Mouse (Mus musculus): ENCODE results near the gene Ring1.
A peak's percentile ranks its signal among the peaks of the same experiment; 100 is the strongest.

Gene Ring1

GRCm38 (mm10) chr17:34024317-34024821 lies at the start of gene Ring1:
Gene Ring1 (minus strand): TSS chr17:34024680.
- peak; percentile 81 to 92 for DNase-seq

GRCm38 (mm10) chr17:34072091-34072490 lies 47.6 kb upstream of the Ring1 start:
- no peak for DNase-seq

GRCm38 (mm10) chr17:34068864-34069263 lies 44.4 kb upstream of the Ring1 start:
- no peak for DNase-seq

GRCm38 (mm10) chr17:34057224-34057623 lies 32.7 kb upstream of the Ring1 start:
- DNase-seq: no peak

GRCm38 (mm10) chr17:34047404-34048050 lies 23.0 kb upstream of the Ring1 start:
- no peak for DNase-seq

GRCm38 (mm10) chr17:34045941-34046340 lies 21.5 kb upstream of the Ring1 start:
- no peak for DNase-seq

- DNase-seq: peak in 1 of 2 experiments; percentile 42
Observed at GRCm38 (mm10) chr17:34039562-34040450, 15.3 kb upstream of the Ring1 start.

- no peak for DNase-seq
Observed at GRCm38 (mm10) chr17:34038878-34039561, 14.5 kb upstream of the Ring1 start, which contains the start of gene Col11a2. Gene Col11a2 (plus strand): TSS chr17:34039437.

GRCm38 (mm10) chr17:34038440-34038839 lies 14.0 kb upstream of the Ring1 start:
- no peak for DNase-seq

GRCm38 (mm10) chr17:34037241-34037640 lies 12.8 kb upstream of the Ring1 start:
- DNase-seq: no peak

- DNase-seq: peak; percentile 74 to 87
Observed at GRCm38 (mm10) chr17:34036647-34037046, 12.2 kb upstream of the Ring1 start.

GRCm38 (mm10) chr17:34035517-34035916 lies 11.0 kb upstream of the Ring1 start:
- peak in 1 of 2 experiments; percentile 0 for DNase-seq

GRCm38 (mm10) chr17:34034064-34034463 lies 9.6 kb upstream of the Ring1 start:
- DNase-seq: peak; percentile 53 to 81

GRCm38 (mm10) chr17:34033441-34033840 lies 9.0 kb upstream of the Ring1 start:
- DNase-seq: peak in 1 of 2 experiments; percentile 1

GRCm38 (mm10) chr17:34032806-34033205 lies 8.3 kb upstream of the Ring1 start:
- DNase-seq: peak in 1 of 2 experiments; percentile 19

- peak; percentile 70 to 86 for DNase-seq
Observed at GRCm38 (mm10) chr17:34032174-34032632, 7.7 kb upstream of the Ring1 start.

- peak; percentile 97 to 99 for DNase-seq
Observed at GRCm38 (mm10) chr17:34031465-34032173, 7.1 kb upstream of the Ring1 start, which contains the start of the genes Slc39a7 and Rxrb. Gene Slc39a7 (minus strand): TSS chr17:34031682. Gene Rxrb (plus strand): TSS chr17:34031812.

- peak in 1 of 2 experiments; percentile 8 for DNase-seq
Observed at GRCm38 (mm10) chr17:34030861-34031326, 6.4 kb upstream of the Ring1 start.

- no peak for DNase-seq
Observed at GRCm38 (mm10) chr17:34029890-34030595, 5.6 kb upstream of the Ring1 start.

GRCm38 (mm10) chr17:34029150-34029889 lies 4.8 kb upstream of the Ring1 start:
- DNase-seq: no peak

Data from kidney, postnatal 36 days (tissue).